Comparison of ENCODE assay signal across 20 mouse cellular contexts in genomic region chr6:99107674-99108073, GRCm38 (mm10).
"Had no signal": no experiment of that assay in that cellular context is flagged by ENCODE, and none has a peak within 500 bp of the region (broad histone marks: within the 10 kb centered on the region; RNA-seq: fewer than 3 reads in every experiment).

No protein-coding gene starts in this region.

- H3K9ac ChIP-seq: heart, embryonic 12.5 days; hindbrain, embryonic 13.5 days; hindbrain, embryonic 15.5 days; limb, embryonic 12.5 days; liver, embryonic 13.5 days had no signal

- ATAC-seq: hindbrain, postnatal 0 days had no signal

- H3K4me2 ChIP-seq: heart, embryonic 12.5 days; hindbrain, embryonic 13.5 days; hindbrain, embryonic 15.5 days; limb, embryonic 12.5 days; liver, embryonic 13.5 days had no signal

- H3K27me3 ChIP-seq: heart, embryonic 12.5 days; hindbrain, embryonic 13.5 days; hindbrain, embryonic 15.5 days; limb, embryonic 12.5 days; liver, embryonic 13.5 days had no signal

- DNase-seq: gastrocnemius, postnatal 14 days; gastrocnemius, postnatal 36 days; heart, adult 11 months; heart, adult 2 months; heart, postnatal 14 days; heart, postnatal 36 days; kidney, adult 11 months; kidney, adult 8-10 months; kidney, postnatal 10 days; kidney, postnatal 25 days; kidney, postnatal 4 days; liver, embryonic 13.5 days had no signal

- H3K9me3 ChIP-seq: heart, embryonic 12.5 days; hindbrain, embryonic 13.5 days; hindbrain, embryonic 15.5 days; limb, embryonic 10.5 days; limb, embryonic 12.5 days; liver, embryonic 13.5 days had no signal

- H3K36me3 ChIP-seq: heart, embryonic 12.5 days; hindbrain, embryonic 13.5 days; hindbrain, embryonic 15.5 days; limb, embryonic 10.5 days; limb, embryonic 12.5 days; liver, embryonic 13.5 days had no signal

- H3K4me3 ChIP-seq: heart, adult 2 months; heart, embryonic 12.5 days; hindbrain, embryonic 13.5 days; hindbrain, embryonic 15.5 days; layer of hippocampus, adult 2 months; left cerebral cortex, adult 2 months; limb, embryonic 10.5 days; limb, embryonic 12.5 days; liver, embryonic 13.5 days had no signal

- H3K27ac ChIP-seq: heart, adult 2 months; hindbrain, embryonic 13.5 days; hindbrain, embryonic 15.5 days; hindbrain, postnatal 0 days; layer of hippocampus, adult 2 months; left cerebral cortex, adult 2 months; limb, embryonic 10.5 days; limb, embryonic 12.5 days; liver, embryonic 13.5 days had no signal
